Mouse (Mus musculus): Measurements from ENCODE around the gene Vps9d1.
A peak's percentile ranks its signal among the peaks of the same experiment; 100 is the strongest.
"Not testable (repeated sequence)": the region's sequence is repeated elsewhere in the genome, so short reads cannot be mapped to it uniquely, and the experiment has no call there.

The Vps9d1 gene

GRCm38 (mm10) chr8:123253451-123254098, 573 bp downstream of the Vps9d1 start:
- DNase-seq (ENCODE audit: low spot score in 2 of 2) = peak in 1 of 2 experiments; percentile 25

GRCm38 (mm10) chr8:123252925-123253324, 1.2 kb downstream of the Vps9d1 start:
- DNase-seq (ENCODE audit: low spot score in 2 of 2) = no peak

- DNase-seq (ENCODE audit: low spot score in 2 of 2) = no peak
Measured at GRCm38 (mm10) chr8:123250940-123251339, 3.2 kb downstream of the Vps9d1 start.

GRCm38 (mm10) chr8:123248596-123248995, 5.6 kb downstream of the Vps9d1 start:
- DNase-seq (ENCODE audit: low spot score in 2 of 2) = no peak

DNA sequence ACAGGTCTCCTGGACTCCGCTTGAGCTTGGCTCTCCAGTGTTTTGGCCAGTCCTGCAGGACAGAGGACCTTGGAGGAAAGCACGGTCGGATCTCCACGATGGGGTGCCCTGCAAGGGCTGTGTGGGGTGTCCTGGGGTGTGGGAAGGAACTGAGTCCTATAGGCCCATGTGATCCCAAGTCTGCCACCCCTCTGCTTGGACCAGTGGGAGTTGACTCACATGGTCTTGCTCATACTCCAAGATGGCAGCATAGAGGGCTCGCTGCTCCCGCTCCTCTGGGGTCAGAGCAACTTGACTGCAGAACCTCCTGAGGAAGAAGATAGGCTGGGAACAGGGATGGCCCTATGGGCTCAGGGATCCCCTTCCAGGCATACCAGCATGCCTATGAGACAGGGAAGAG, 6.4 kb downstream of the Vps9d1 start:
- no peak for DNase-seq (ENCODE audit: low spot score in 2 of 2)

GRCm38 (mm10) chr8:123245543-123245942, 8.6 kb downstream of the Vps9d1 start:
- no peak for DNase-seq (ENCODE audit: low spot score in 2 of 2)

DNA sequence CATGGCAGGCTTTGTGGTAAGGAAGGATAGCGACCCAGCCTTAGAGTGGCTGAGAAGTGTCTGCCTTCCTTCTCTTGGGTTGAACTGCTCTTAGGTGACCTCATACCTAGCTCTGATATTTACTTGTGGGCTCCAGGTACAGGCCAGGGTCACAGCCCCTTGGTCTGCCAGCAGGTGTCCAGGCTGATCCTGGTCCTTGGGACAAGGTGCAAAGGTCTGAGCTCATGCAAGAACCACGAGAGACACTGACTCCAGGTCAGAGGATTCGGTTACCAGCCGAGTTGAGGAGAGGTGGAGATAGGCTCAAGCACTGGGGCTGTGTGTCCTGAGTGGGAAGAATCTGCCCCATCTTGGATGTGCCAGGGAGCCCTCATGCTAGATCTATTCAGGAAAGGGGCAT, 9.8 kb downstream of the Vps9d1 start:
- no peak for DNase-seq (ENCODE audit: low spot score in 2 of 2)

GRCm38 (mm10) chr8:123243053-123243452, 11.1 kb downstream of the Vps9d1 start:
- DNase-seq (ENCODE audit: low spot score in 2 of 2) = no peak

DNA sequence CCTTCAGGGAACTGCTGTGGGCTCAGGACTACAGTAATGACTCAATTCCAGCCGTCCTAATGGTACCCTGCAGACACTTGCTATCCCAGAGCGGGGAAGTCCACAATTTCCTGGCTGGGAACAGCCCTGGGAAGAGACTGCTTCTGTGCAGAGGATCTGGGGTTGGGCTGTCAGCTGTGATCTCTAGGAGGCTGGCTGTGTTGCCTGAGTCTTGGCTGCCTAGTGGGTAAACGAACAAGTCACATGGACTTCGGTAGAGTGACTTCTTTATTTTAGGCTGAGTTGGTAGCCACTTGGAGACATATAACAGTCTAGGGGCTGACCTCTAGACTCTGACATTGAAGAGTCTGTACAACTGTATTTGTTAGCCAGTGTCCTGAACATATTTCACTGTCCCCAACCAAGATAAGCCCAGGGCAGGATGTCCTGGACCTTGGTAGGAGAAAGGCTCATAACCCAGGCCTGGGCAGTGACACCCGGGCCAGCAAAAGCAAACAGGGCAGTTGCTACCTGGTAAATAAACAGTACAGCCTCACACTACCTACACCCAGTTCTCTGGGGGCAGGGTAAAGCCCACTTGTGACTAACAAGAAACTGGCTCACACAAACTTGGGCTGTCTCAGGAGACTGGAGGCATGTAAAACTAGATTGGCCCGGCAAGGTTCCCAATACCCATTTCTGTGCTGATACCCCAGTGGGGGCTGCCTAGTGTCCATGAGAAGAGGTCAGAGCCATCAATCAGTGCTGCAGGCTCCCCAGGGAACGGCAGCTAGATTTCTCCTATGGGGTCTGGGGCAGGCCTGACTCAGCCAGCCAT, 11.8 kb downstream of the Vps9d1 start:
- DNase-seq (ENCODE audit: low spot score in 2 of 2) = no peak

DNA sequence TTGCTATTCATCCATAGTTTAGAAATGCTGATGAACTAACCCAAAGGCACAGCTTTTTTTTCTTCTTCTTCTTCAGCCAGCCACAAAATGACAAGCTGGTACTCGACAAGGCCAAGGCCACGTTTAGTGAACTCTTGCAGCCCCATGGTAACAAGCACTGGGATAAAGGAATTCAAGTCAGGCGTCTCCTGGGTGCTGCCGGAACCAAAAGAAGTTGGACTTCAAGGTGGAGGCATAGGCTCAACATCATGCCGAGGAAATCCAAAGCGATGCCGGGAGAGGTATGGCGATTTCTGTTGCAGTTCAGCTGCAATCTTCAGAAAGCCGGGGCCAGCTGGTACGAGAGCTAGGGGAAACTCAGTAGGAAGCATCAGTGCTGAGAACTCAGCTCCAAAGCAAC, 14.8 kb downstream of the Vps9d1 start:
- no peak for DNase-seq (ENCODE audit: low spot score in 2 of 2)

GRCm38 (mm10) chr8:123235520-123236497, 18.3 kb downstream of the Vps9d1 start, which contains the start of gene Spata2l:
Gene Spata2l (minus strand): TSS chr8:123236233.
- DNase-seq (ENCODE audit: low spot score in 2 of 2) = peak; percentile 88 to 89

DNA sequence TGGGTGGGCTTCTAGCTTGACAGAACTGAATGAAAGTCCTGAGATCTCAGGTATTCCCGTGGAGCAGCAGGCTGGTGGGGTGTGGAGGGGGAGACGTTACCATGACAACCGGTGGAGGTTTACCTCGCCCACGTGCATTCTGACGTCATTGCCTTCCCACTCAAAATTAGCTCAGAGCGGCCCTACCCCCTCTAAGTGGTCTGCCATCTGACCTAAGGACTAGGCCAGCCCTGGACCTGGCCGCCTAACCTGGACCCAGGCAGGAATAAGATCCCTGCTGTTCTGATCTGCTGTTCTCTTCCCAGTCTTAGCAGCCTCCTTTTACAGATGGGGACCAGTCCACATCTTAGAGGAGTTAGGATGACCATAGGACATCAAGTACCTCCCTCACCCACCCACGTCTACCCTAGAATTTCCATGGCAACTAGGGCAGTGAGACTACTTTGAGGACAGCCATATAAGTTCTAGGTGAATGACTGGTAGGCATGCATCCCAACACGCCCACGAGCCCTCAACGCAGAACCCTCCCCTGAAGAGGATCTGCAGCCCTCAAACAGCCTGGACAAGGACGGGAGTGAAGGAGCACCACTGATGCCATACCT, 19.1 kb downstream of the Vps9d1 start:
- no peak for DNase-seq (ENCODE audit: low spot score in 2 of 2)

DNA sequence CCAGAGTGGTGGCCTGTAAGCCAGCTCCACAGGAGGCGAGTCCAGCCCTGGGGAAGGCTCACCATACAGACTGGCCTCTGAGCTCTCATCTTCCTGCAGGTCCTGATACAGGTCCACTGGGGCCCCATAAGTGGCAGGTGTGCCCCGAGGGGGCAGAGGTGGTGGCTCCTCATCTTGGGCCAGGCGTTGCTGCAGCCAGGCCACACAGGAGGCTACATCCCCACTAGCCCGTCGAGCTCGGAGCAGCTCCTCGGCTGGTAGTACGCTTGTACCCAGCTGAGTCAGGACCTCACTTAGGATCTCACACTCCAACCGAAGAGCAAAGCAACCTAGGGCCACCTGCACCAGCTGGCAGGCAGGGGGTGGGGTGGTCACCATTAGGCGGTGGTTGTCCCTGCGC, 20.4 kb downstream of the Vps9d1 start:
- no peak for DNase-seq (ENCODE audit: low spot score in 2 of 2)

DNA sequence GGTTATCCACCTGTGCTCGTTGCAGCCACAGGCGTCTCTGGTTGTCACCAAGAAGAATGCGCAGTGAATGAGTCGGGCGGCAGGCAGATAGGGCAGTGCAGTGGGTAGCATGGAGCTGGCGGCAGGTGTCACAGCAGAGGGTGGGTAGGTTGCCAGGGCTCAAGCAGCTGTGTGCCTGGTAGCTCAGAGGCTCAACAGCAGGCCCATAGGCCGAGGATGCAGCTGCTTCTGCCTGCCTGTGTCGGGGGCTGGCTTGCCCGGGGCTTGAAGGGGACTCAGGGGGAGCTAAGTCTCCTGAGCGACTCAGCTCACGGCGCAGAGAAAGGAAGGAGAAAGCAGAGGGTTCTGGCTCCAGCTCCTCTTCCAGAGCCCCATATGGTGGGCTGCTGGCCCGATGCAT, 20.8 kb downstream of the Vps9d1 start:
- DNase-seq (ENCODE audit: low spot score in 2 of 2) = no peak

GRCm38 (mm10) chr8:123232553-123232952, 21.6 kb downstream of the Vps9d1 start:
- DNase-seq (ENCODE audit: low spot score in 2 of 2) = no peak

GRCm38 (mm10) chr8:123231742-123232141, 22.4 kb downstream of the Vps9d1 start:
- no peak for DNase-seq (ENCODE audit: low spot score in 2 of 2)

- DNase-seq (ENCODE audit: low spot score in 2 of 2) = not testable (repeated sequence)
Measured at GRCm38 (mm10) chr8:123230326-123230725, 23.8 kb downstream of the Vps9d1 start.

GRCm38 (mm10) chr8:123228416-123228815, 25.7 kb downstream of the Vps9d1 start:
- no peak for DNase-seq (ENCODE audit: low spot score in 2 of 2)

DNA sequence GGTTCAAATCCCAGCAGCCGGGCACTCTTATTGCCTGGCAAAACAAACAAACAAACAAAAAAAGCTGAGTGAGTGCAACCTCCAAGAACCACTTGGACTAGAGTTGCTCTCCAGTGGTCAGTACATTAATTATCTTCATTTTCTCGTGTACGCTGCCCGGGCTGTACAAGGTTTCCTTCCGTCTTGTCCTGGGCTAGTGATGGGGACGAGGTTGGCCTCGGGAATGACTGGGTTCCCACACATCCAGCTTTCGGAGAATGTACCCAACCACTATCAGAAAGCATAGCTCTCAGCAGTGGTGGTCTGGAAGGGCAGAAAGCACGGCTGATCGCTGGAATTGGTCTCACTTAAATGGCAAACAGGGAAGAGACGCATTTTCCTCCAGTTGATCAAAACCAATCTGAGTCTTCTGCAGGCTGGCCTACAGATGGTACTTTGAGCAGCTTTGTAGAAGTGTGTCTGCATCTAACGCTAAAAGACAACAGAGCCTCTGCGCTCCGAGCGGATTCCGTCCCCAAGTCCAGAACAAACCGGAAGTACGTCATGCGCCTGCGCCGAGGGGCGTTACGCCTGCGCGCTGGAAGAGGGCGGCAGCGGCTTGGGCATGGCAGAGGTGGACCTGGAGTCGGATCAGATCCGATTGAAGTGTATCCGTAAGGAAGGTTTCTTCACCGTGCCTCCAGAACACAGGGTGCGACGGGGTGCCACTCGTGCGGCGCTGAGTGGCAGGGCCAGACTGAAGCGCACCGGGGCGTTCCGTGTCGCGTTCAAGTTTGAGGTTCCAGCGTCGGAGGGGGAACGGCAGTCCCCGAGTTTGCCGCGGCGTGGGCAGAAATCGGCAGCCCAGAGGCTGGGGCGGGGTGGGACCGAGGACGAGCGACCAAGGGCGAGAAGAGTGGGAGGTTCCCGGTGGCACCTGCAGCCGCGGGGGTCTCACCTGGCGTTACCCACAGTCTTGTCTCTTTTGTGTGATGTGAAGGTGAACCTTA, 29.6 kb downstream of the Vps9d1 start, which contains the start of gene Cdk10:
Gene Cdk10 (plus strand): TSS at position 565 of the 989 bp plus-strand sequence.
- DNase-seq (ENCODE audit: low spot score in 2 of 2) = peak; percentile 89 to 91

GRCm38 (mm10) chr8:123220917-123221316, 33.2 kb downstream of the Vps9d1 start:
- no peak for DNase-seq (ENCODE audit: low spot score in 2 of 2)

Data from spleen, postnatal 36 days (tissue).